Mouse (Mus musculus) naive thymus-derived CD4-positive, alpha-beta T cell, adult 5 months (primary cell): ENCODE measurements around the gene Olfr1232. TPM values are rescaled to one million over a fixed set of nuclear protein-coding genes. Genes with fewer than 3 reads are reported as not detected.

Source experiments
- polyA plus RNA-seq: library from polyadenylated mRNA; unstranded; fragments of 100-300 nt; shearing (Covaris generic); gene quantifications from one replicate; pipeline ENCODE4 v1.2.1, GENCODE M21; 2017

Gene Olfr1232
- polyA plus RNA-seq: not detected

GRCm38 (mm10) chr2:89329575-89329974, at the start of gene Olfr1232:
Gene Olfr1232, minus strand, starts transcription at chr2:89329675.

DNA sequence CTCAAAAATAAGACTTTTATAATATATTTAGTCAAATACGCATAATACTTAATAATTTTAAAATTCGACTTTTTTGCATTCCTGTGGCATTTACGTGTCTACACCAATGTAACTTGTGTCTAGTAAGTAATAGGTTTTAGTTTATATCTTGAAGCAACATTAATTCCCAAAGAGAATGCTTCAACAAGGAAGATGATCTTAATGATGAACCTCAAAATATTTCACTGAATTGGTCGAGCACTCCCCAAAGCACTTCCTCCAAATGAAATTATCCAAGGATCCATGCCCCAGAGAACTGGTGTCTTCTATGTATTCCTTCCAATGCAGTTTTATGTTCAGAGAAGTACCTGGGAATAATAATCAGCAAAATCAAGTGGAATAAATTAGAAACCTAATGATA, 35.3 kb upstream of the Olfr1232 start, which contains the start of gene Olfr1234:
Gene Olfr1234 (minus strand): TSS at position 101 of the 400 bp plus-strand sequence.

DNA sequence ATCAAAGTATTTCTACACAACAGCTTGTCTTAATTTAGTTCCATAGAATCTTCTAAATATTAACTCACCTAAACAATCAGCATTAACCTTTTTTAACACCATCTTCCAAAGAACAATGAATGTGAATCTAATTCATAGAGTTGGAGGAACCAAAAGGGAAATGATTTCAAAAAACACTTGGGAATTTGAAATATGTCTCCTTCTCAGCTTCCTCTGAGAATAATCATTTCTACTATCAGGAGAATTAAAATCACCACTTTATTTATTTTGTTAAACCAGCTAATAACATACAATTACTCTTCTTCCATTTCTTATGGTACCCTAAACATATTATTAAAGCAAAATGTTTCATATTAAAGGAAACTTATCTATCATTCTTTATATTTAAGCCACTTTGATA, 12.8 kb upstream of the Olfr1232 start, which contains the start of gene Olfr1233:
Gene Olfr1233 (minus strand): TSS at position 101 of the 400 bp plus-strand sequence.

DNA sequence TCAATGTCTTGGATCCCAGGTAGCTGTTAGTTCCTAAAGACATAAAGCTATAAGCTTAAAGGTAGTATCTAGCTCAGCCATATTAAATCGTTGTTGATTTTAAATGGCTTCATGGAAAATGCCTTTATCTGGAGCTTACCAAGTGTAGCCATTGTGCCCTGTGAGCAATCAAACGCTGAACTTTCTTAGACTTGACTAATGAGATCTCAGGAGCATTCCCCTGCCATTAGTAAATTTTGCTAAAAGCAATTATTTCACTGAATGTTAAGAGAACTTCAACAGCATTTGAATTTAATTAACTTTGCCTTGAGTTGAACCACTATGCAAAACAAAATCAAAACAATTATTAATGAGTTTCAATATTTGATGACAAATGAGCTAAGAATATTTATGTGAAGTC, 22.5 kb downstream of the Olfr1232 start, which contains the start of gene Olfr1231:
Gene Olfr1231 (minus strand): TSS at position 101 of the 400 bp plus-strand sequence.

DNA sequence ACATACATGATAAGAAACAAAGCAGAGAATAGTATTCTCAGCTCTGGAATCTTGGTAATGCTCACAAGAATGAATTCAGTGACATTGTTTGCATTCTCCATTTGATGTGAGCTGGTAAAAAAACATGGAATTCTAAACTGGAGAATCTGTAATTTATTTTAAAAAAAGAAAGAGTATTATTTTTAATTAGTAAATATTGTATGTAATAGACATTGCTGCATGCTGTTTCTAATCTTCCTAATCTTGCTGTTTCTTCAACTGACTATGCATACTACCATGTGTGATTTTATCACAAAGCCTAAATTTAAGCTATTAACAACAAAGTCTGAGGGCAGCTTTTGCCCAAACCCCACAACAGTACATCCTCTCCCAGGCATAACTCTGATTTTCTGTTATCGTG, 32.3 kb downstream of the Olfr1232 start, which contains the start of gene Olfr1230:
Gene Olfr1230 (minus strand): TSS at position 101 of the 400 bp plus-strand sequence.

GRCm38 (mm10) chr2:89287914-89288313, 41.6 kb downstream of the Olfr1232 start, which contains the start of gene Olfr1229:
Gene Olfr1229, minus strand, starts transcription at chr2:89288014.

Other genes with a start within 250 kb of the Olfr1232 start
- gene Olfr1219, start 246.2 kb downstream of the Olfr1232 start, polyA plus RNA-seq: not detected
- gene Olfr1220, start 222.8 kb downstream of the Olfr1232 start, polyA plus RNA-seq: 0.30 TPM
- gene Olfr1221, start 212.4 kb downstream of the Olfr1232 start, polyA plus RNA-seq: not detected
- not detected for gene Olfr1222, start 196.6 kb downstream of the Olfr1232 start, polyA plus RNA-seq
- gene Olfr1223, start 178.1 kb downstream of the Olfr1232 start, polyA plus RNA-seq: not detected
- not detected for gene Olfr1224-ps1, start 165.6 kb downstream of the Olfr1232 start, polyA plus RNA-seq
- gene Olfr1225, start 155.0 kb downstream of the Olfr1232 start, polyA plus RNA-seq: not detected
- gene Olfr1226, start 129.6 kb downstream of the Olfr1232 start, polyA plus RNA-seq: not detected
- 0.17 TPM for gene Olfr1228, start 75.6 kb downstream of the Olfr1232 start, polyA plus RNA-seq
- not detected for gene Olfr1229, start 41.7 kb downstream of the Olfr1232 start, polyA plus RNA-seq
- not detected for gene Olfr1230, start 32.4 kb downstream of the Olfr1232 start, polyA plus RNA-seq
- not detected for gene Olfr1231, start 22.6 kb downstream of the Olfr1232 start, polyA plus RNA-seq
- not detected for gene Olfr1233, start 12.7 kb upstream of the Olfr1232 start, polyA plus RNA-seq
- not detected for gene Olfr1234, start 35.2 kb upstream of the Olfr1232 start, polyA plus RNA-seq
- gene Olfr1238, start 80.0 kb upstream of the Olfr1232 start, polyA plus RNA-seq: not detected
- gene Olfr1239, start 90.7 kb upstream of the Olfr1232 start, polyA plus RNA-seq: not detected
- not detected for gene Olfr1240, start 113.3 kb upstream of the Olfr1232 start, polyA plus RNA-seq
- gene Olfr1241, start 157.5 kb upstream of the Olfr1232 start, polyA plus RNA-seq: not detected
- gene Olfr1242, start 168.7 kb upstream of the Olfr1232 start, polyA plus RNA-seq: not detected
- not detected for gene Olfr1243, start 201.8 kb upstream of the Olfr1232 start, polyA plus RNA-seq
- gene Olfr1245, start 248.8 kb upstream of the Olfr1232 start, polyA plus RNA-seq: not detected